Mouse (Mus musculus) CD4-positive, CD25-positive, alpha-beta regulatory T cell, adult 4 months (primary cell): ENCODE data around the gene Sema4c. TPM values are rescaled to one million over a fixed set of nuclear protein-coding genes. Genes with fewer than 3 reads are reported as not detected.

Experiments used
- ATAC-seq: one replicate; pipeline ENCODE4 v1.8.0; 2017
- polyA plus RNA-seq, 2 experiments: library from polyadenylated mRNA; unstranded; fragments of 100-300 nt; shearing (Covaris generic); gene quantifications; one replicate each; pipeline ENCODE4 v1.2.1; 2017

Gene Sema4c
- polyA plus RNA-seq, 2 experiments from 2014 or later = 0.22 TPM; not detected in 1

DNA sequence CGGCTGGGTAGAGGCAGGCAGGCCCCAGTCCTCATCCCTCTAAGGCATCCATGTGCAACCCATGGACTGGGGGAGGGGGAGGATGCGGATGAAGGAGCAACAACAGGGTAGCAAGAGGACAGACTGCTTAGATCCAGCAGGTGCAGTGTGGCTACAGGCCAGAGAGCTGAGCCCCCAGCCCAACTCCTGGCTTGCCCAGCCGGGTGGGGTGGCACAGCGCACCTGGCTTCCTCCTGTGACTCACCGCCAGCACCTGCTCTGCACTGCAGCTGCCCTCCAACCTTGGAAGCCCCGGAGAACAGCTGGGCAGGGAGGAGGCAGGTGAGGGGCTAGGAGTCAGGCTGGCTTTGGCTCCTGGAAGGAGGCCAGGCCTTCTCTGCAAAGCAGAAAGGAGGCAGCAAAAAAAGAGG is 21.8 kb upstream of the Sema4c start:
- no peak for ATAC-seq

DNA sequence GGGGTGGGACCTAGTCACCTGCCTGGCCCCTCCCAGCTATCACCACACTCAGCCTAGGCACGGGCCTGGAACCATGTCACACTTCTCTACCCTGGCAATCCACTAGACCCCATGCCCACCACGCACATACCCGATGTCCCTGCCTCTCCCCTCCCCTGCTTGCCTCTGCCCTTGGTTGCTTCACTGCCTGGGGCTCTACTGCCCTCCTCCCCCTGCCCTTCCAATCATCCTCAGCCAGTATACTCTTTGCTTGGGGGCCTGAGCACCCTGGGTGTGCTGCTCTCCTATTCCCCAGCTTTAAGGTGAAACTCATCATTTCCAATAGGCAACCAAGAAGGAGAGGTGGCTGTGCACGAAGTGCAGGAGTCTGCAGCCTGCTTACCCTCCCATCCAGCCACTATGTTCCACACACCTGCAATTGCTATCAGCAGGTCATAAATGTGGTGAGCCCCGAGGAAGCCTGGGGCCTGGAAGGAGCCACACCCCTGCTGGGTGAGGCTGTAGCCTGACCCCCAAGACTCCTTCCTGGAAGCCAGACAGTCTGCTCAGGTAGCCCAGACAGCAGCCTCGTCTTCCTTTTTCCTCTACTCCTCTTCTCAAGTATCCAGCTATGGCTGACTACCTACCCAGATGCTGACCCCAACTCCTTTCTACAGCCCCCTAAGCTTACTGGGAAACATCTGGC is 19.0 kb upstream of the Sema4c start:
- ATAC-seq = no peak

DNA sequence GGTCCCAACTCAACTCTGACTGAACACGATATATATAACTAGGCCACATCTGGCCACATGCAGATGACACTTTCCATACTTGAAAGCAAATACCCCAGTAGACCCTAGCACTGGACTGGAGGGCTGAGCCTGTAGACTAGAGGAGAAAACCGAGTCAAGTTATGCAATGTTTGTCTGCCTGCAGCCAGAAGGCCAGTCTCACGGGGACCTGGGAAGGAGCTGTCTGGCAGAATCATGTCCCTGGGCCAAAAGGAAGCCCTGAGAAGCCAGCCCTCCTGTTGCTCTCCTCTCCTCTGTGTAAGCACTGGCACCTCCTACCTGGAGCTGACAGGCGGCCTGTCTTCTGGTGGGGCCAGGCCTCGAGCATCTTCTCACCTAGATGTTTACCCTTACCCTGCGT is 17.2 kb upstream of the Sema4c start:
- ATAC-seq = no peak

DNA sequence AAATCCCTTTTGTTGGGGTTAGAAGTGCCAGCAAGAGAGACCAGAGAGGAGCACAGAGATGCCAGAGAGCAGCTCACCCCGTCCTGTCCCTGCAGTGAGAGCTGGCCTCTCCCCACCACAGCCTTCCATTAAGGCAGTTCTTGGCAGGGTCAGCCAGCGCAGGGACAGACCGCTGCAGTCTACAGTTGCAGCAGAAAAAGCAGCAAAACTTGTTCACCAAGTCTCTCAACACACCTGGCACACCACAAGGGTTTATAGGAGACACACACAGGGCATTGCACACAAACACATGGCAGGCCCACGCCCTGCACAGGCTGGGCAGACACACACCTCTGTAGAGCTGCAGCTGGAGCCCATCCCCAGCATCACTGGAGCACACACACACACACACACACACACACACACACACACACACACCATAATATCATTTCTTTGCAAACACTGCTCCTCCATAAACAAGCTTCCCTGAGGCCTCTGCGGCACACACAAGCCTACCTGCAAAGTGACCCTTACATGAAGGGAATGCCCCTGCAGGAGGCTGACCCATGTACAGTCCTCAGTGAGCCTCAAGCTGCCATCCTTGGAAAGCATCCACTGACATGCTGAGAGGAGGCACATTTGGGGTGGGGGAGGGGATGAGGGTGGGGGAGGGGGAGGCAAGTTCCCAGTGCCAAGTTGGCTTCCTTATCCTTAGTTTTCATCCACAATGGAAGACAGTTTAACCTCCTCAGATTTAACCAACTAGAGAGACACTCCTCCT is 16.2 kb upstream of the Sema4c start:
- no peak for ATAC-seq

DNA sequence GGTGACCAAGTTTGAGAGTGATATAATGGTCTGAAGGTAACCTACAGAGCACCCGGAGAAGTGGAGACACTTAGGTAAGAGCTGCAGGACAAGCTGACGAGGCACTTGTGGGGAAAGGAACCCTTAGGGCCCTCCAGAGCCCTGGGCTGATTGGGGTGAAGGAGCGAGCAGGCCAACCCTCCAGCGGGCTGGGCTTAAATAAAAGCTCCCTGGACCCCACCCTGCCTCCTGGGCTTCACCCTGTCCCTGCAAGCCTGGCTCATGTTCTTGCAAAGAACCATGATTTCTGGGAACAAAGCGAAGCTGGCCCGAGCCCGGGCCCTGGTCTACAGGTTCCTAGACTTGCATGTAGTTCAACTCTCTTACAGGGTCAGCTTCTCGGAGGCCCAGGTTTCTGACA is 15.4 kb upstream of the Sema4c start:
- no peak for ATAC-seq

DNA sequence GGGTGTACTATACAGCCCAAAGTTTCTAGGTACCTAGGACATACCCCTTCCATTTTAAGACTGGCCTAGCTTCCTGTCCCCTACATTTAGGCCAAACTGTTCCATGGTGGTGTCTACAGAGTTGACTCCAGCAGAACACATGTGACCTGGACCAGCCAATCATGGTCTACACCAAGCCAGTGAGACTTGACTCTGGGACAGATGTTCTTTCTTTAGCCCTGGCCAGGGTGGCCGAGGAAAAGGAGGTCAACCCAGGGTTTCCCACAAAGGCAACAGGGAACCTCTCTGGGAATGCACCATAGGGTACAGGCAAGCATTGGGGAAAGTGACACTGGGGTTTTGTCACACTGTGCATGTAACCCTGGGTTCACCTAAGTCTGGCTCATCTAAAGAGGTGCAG is 14.6 kb upstream of the Sema4c start:
- ATAC-seq = no peak

DNA sequence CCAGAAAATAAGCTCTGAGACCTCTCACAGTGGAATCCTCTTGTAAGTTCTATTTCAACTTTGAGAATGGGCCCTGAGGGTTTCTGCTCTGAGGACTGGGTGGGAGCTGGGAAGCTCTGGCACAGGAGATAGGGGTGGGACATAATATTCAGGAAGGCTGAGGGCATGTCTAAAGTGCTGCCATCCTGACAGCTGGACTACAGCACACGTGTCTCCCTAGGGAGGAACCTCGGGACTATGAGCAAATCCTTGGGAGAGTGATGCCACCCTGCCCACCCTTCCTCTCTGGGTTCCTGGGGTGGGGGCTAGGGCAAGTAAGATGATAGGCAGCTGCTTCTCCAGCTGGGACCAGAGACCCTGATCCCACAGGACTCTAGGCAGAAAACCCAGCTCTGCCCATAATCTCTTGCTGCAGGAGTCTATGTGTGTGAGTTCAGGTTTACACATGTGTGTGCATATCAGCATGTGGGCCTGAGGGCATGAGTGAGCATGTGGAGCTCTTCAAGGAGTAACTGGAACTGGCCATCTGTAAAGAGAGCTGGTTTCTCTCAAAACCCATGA is 14.1 kb upstream of the Sema4c start:
- ATAC-seq = no peak

DNA sequence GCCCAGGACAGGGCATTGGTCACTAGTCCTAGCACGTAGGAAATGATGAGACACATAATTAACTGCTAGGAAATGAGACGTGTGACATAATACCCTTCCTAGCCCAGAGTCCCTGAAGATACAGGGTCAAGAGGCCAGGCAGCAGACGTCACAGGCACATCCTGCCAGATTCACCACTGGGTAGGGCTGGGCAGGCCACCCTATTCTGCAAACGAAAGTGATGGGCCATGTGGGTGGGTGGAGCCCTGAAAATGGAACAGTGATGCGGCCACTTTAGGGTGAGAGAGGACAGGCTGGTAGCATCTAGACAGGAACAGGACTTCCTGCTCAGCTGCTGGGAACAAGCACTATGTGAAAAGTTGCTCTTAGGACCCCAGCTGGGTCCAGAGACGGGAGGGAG is 13.5 kb upstream of the Sema4c start:
- peak; percentile 49 for ATAC-seq

DNA sequence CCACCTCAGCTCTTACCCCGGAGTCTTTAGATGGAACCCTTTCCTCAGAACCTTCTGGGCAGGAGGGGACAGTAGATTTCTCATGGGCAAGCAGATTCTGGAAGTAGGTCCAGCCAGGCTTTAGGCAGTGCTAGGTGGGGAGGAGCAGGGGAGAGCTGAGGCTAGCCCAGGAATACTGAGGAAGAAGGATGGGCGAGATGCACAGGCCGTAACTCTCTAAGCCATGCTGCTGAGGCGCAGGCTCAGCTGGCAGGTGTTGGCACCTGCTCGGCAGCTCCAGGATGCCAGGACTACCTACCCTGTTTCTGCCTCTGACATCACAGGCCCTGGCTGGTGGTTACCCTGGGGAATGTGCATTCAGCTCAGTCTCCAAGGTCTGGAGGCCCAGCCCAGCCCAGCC is 12.2 kb upstream of the Sema4c start:
- ATAC-seq = no peak

DNA sequence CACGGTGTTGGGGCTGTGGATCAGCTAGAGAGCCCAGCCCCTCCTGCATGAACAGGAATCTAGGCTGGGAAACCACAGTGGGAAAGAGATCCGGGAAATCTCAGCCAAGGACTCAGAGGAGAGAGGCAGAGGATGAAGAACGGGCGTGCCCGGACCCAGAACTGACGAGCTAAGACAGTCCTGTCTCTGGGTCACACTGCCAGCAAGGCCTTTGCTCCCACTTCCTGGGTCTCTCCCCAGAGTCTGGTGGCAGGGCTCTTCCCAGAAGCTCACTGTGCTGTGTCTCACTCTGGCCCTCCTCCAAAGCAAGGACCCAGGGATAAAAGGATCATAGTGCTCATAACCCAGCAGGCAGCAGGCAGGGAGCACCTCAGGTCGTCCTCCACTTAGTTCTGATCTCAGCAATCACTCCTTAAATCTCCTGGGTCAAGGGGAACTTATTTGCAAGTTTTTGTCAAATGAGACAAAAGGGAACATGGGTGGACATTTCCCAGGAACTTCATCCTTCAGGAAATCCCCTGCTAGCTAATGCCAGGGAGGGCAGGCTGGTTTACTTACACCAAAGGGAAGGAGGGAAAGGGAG is 11.6 kb upstream of the Sema4c start:
- ATAC-seq = no peak

DNA sequence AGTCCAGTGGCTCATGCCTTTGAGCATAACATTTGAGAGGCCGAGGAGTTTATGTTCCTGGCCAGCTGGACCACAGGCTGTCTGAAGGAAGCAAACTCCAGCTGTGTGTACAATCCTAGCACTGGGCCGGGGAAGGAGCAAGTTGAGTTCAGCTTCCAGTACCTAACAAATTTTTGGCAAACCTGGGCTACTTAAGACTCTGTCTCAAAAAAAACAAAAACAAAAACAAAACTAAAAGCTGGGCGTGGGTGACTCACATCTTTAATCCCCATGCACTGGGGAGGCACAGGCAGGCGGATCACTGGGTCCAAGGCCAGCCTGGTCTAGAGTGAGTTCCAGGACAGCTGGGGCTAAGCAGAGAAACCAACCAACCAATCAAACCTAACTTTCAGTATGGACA is 10.6 kb upstream of the Sema4c start:
- ATAC-seq = no peak

DNA sequence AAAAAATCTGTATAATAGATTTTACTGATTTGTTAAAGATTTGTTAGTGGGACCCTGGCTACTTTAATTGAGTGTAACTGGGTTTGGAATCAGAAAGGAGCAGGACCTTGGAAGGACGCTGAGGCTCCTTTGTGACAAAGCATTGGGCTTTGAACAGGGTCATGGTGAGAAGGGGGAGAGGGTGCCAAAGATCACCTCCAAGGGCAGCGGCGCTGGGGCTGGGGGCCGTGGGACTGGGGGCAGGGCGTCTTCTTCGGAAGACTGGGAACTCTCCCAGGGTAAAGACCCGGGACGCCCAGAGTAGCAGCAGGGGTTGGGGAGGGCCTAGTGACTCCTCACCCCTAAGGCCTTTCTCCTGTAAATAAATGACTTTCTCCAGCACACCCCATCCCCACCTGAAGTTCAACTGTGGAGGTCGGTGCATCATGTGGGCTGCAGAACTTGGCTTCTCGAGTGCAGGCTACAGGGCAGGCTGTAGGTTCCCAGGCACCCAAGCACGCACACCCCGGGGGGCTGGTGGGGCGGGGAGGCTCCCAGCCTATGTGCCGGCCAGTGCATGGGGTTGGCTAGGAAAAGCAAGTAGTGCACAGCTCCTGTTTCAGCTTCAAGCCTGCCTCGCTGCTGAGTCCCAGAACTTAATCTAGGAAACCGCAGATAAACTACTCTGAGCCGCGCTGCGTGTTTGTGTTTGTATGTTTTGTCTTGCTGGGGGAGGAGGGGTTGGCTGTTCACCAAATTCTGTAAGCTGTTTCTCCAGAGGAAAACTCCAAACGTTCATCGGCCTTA is 9.9 kb upstream of the Sema4c start:
- no peak for ATAC-seq

DNA sequence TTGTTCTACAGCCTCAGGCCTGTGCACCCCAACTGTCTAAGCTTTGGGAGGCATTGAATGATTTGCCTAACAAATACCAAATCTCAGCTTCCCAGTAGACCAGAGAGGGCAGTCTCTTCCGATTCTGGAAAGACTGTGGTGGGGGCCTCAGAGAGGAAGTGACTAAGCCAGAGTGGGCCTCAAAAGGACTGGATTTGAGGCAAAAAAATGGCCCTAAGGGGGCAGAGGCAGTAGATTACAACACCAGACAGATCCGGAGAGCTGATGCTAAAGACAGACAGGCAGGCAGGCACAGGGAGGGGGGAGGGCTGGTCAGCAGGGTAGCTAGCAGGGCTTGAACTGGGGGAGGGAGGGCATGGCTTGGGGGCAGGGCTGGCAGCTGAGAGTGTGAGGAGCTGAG is 8.3 kb upstream of the Sema4c start:
- no peak for ATAC-seq

DNA sequence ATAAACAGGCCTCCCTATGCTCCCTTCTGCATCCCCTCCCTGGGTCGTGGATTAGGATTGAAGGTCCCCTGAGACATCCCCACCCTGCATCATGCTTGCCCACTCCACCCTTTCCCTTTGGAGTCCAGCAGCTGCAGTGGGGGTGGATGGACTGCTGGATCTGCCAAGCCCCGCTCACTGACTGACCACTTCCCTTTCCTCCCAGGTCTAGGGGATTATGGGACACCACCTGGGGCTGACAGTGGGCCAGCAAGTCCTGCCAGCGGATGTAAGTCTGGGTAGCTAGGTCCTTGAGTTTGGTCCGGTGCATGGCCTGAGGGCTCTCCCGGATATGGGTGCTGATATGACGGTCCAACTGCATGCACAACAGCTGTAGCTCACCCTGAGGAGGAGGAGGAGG is 6.0 kb upstream of the Sema4c start:
- ATAC-seq = no peak

DNA sequence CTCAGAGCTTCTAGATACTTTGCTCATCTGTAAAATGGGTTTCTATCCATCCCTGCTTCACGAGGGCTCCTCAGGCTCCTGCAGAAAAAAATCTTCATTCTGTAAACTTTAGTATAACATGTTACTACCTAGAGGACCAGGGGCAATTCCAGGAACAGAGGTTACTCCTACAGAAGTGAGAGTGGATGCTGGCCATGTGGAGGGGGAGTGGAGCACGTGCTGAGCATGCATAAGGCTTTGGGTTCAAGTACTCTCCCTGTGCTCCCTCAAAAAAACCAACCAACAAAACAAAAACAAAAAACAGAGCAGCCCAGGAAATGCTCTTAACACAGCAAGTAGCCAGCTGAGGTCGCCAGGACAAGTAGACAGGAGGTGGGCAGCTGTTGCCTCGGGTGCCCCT is 5.5 kb upstream of the Sema4c start:
- ATAC-seq = no peak

DNA sequence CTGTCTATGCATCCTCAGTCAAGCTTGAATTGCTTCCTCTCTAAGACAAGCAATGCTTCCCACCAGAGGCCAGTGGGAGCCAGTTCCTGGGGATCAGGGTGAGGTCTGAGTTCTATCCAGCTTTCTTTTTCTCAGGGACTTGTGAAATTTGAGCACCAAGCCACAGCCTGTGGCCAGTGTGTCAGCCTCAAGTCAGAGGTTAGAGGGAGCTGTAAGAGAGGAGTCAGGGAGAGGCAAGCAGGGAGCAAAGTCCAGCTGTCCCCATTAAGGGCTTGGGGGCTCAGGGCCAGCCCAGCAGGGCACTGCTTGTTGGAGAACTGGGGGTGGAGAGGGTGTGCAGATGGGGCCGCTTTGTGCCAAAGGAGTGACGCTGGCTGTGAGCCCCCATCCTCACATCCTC is 5.0 kb upstream of the Sema4c start:
- no peak for ATAC-seq

DNA sequence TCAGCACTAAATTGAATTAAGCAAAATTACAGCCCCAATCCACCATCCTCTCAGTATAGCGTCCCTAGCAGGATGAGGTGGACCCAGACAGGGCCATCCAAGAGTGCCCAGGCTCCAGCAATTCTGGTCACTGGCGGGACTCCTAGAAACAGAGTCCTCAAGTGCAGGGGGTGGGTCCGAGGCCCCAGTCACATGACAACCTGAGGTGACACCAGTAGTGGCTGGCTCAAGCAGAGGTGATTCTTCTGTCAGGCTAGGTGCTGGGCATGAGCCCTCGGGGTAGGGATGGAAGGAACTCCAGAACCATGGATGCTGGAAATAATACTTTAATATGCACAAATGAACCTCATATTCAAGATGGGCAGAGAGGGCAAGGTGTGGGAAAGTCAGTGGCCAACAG is 4.2 kb upstream of the Sema4c start:
- no peak for ATAC-seq

DNA sequence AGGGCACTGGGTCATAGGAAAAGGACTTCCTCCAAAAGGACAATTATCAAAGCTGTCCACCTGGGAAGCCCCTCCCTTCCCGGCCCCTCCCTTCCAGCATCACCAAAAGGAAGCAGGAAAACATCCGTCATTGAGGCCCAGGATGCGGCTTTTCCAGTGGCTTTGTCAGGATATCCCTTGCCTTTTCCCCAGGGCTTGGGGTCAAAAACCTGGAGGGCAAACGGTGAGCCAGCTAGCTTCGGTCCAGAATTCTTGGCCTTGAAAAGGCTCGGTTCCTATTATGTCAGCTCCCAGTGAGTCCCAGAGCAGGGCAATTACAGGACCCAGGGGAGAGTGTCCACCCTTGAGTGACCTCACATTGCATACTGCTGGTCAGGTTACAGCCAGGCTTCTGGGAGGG is 2.8 kb upstream of the Sema4c start:
- no peak for ATAC-seq

DNA sequence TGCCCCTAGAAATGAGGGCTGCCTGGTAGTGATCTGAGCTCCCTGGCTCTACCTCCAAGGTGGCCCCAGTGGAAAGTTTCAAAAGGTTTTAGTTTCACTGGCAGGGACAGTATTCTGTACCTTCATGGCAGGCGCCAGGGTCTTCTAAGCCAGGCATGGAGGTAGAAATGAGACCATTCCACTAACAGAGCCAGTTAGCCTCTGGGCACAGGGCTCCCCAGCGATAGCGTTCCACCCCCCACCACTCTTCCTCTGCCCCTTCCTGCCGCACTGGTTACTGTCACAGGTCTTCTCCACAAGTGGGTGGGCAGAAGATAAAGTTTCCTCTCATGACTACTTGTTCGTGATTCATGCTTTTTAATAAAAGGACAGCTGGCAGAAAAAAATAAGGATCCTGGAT is 1.7 kb upstream of the Sema4c start:
- ATAC-seq = no peak

DNA sequence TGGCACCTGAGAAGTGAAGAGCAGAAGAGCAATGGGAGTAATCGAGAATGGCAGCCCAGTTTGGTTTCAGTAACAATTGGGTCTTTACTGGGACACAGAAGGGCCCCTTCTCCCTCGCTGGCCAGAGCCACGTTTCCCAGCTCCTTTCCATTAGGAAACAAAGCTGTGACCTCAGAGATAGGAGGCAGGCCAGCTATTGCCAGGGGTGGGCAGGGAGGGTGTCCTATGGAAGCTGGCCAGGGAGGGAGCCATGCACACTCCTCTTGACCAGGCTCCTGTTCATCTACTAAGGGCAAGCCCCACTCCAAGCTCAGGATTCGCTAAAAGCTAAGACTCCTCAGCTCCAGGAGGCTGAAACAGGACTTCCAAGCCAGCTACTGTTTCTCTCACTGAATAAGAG is 1.1 kb upstream of the Sema4c start:
- ATAC-seq = no peak

DNA sequence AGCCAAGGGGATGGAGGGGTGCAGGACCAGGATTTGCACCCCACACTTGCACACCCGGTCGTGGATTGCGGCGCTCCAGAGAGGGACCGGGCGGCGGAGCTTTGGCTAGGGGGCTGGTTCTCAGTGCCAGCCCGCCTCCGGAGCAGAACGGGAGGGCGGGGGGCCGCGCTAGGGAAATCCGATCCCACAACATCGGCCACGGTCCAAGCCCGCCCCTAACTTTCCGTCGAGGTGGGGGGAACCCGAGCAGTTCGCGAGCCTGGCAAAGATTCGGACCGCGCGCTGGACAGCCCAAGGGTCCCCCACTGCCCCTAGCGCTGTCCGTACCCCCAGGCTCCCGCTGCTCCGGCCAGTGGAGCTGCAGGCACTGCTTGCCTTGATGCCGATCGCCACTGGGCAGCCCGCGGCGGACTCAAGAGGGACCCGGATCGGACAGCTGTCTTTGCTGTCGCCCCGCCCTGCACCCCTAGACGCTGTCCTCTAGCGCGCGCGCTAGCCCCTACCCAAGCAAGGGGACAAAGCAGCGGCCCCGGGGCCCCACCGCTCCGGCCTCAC is 615 bp downstream of the Sema4c start:
- peak; percentile 18 for ATAC-seq

DNA sequence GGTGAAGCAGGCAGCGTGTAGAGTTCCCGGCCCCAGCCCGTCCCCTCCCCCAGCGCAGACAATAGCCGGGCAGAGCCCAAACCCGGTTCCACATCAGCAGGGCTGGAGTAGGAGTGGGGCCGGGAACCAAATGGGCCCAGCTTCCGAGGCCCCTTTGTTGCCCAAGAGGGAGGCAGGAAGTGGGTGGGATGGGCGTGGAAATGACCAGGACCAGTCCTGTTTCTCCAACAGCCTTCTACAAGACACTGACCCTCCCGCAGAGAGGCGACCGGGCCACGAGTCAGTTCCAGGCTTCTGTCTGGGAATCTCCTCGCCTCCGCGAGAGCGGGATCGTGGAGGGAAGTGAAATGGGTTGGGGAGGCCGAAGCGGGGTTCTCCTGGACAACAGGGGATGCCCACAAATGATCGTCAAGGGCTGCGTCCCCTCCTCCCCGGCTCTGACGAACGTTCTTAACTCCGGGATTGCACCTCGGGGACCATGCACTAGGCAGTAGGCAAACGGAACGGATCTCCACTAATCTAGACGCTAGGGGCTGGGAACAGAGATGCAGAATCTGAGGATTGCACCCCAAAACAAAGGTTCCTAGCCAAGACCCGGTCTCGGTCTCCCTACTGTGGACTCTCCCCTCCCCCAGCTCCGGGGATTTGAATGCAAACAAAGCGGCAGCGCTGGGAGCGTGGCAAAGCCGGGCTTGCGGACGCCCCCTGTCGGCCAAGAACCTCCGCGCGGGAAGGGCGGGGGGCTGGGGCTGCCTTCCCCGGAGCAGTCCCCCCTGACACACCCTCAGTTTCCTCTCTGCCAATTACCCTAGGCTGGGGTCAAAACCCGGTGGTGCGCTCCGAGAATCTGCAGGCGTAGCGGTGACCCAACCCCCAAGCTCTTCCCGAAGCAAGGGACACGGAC is 1.3 kb downstream of the Sema4c start:
- ATAC-seq = peak; percentile 61
